Mouse (Mus musculus): ENCODE measurements at regions not wholly inside any gene's neighbourhood (a gene's known extent, or its start where the extent isn't known, plus 50 kb on each side); places are given as distances from the start of the nearest gene placed in this dataset.

DNA sequence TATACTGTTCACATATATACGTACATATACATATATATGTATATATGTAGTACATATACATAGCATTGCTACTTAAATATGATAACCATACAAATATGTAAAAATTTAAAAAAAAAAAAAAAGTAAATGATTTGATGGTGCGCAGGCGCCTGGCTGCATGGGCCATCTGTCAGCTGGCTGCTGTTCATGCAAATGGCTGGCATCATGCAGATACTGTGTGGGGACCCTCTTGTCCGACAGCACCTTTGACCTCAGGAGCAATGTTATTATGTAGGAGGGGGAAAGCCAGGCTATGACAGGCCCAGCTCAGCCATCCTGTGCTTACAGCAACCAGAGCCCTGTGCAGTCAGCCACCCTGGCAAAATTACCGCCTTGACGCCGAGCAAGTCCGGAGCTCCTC is 65.1 kb upstream of the Tnrc6c start:
- no peak for DNase-seq (ENCODE audit: low read depth, low spot score)

DNA sequence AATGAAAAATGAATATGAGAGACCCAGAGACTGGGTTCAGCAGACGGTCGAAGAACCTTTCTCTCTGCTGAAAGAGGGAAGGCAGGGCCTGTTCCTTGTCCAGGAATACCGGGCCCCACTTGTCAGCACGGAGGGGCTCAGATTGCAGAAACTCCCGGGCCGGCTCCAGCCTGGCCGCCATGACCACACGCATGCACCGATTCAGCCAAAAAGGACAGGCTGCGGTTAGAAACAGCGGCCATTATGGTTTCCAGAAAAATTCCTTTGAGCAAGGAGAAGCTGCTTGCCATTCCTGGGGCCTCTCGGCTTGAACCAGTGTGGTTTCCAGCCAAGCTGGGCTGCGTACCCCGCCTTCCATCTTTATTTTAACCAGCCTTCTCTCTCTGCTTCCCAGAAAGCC is 64.7 kb upstream of the Tnrc6c start:
- DNase-seq (ENCODE audit: low read depth, low spot score): no peak

DNA sequence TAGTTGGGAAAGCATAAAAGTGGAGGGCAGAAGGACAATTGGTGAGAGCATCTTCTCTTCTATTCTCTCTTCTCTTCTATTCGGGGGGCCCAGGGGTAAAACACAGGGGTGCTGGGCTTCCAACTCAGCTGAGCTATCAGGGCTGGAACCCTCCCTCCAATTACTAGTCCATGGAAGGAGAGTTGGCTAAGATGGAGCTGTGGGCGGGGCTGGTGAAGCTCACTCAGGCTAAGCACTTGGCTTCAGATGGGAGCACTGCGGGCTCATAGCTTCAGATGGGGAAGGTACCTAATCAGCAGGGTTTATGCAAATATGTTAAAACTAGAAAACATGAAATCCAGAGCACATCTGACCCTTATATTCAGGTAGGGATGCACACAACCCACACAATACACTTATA is 61.5 kb upstream of the Tnrc6c start:
- no peak for DNase-seq (ENCODE audit: low read depth, low spot score)

DNA sequence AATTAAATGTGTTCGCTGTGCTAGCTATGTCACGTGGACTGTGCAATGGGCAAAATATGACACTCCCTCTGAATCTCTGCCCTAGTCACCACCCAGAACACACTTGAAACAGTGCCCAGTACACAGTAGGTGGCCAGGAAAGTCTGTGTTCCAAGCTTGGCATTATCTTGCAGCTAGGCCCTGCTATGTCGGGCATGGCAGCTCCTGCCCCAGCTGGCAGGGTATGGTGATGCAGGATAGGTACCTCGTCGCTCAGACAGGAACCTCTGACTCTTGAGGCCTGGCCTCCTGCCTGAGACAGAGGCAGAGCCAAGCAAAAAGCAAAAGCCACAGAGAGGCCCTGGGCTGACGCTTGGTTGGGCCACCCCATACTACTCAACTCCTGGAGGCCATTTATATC is 57.9 kb upstream of the Tnrc6c start:
- DNase-seq (ENCODE audit: low read depth, low spot score): no peak

DNA sequence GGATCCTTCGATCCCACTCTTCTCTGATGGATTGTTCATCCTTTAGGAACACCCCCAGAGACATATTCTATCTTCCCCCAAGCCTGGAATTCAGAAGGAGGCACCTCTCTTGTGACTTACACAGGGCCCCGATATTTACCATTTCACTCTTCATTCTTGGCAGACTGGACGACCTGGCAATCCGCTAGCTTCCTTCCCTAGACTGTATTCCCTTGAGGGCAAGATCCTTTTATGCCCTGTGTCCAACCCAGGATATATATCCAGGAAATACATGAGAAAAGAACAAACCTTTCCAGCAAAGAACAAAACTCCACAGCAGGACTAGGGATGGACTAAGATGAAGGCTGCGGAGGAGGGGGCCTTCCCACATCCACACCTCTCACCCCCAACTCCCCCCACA is 56.3 kb upstream of the Tnrc6c start:
- no peak for DNase-seq (ENCODE audit: low read depth, low spot score)

DNA sequence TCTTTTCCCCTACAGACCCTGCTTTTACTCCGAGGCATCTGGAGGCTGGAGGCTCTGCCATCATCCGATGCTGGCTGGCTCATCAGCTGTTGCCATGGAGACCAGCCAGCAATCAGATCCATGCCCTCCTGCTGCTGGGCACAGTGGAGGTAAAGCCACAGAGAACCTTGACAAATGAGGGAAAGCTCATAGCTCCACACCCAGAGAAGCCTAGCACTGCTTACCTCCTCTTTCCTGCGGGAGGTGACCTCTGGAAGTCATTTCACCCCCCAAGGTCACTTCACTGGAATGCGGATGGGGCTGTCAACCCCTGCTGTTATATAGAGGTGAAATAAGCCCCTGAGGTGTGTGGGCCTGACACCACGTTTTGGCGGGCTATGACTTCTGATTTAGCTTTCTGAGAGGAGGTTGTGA is 55.9 kb upstream of the Tnrc6c start:
- DNase-seq (ENCODE audit: low read depth, low spot score): peak; percentile 97

DNA sequence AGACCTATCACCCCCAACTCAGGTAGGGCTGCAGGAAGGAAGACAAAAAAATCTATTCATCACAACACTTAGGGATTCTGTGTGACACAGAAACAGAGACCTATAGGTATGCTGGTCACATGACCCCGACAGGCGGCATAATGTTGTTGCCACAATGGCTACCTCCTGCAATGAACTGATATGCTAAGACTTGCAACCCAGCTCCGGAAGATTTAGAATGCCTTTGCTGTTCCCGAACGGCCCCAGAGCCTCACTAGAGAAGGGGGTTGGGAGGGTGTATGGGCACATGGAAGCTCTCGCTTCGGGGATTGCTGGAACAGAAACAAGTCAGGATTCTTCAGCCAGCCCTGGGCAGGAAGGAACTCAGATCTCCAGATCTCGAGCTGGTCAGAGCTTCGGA is 55.5 kb upstream of the Tnrc6c start:
- peak; percentile 70 for DNase-seq (ENCODE audit: low read depth, low spot score)

DNA sequence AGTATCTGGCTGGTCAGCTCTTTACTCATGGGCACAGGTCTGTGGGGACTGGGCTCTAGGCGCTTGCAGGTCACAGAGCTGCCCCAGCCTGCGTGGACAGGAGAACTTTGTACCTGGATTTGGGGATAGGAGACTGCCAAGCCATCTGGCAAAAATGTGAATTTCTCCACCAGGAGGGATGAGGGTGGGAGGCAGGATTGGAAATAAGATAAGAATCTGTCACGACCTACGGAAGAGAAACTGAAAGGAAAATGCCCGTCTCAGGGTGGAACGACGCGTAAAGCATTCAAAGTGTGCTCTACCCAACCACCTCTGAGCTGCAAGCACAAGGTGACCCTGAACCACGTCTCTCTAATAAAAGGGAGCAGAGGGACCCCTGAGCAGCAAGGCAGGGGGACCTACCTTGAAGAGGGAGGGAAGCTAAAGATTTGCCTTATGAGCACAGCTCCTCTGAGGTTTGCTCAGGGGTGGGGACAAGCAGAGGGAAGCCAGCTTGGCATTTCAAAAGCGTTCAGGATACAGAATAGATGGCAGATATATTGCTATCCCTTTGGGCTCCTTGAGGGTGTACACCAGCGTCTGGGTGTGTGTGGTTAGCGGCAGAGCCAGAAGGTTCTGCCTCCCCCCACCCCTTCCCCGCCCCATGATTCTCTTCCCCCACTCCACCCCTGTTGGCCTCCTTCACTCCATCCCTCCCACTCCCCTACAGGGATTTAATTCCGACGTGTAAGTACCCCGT is 54.9 kb upstream of the Tnrc6c start:
- DNase-seq (ENCODE audit: low read depth, low spot score): peak; percentile 62

DNA sequence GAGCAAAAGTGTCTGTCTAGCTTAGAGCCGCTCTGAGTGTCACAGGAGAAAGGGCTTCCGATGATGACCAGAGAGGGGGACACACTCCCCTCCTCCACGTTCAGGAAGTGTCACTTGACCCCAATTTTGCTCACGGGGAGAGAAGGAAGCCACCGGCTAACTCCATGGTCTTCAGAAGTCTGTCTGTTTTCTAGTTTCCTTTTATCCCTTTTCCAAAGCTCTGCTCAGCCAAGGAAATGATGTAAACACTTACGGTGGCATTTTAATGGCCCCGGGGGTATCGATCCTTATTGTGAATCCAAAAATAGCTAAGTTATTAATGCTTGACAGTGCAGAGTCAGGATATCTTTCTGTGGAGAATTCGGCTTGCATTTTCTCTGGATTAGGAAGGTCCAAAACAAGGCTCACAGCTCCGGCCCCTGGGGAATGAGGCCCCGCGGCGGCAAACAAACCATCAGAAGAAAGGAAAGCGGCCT is 54.3 kb upstream of the Tnrc6c start:
- DNase-seq (ENCODE audit: low read depth, low spot score): no peak

DNA sequence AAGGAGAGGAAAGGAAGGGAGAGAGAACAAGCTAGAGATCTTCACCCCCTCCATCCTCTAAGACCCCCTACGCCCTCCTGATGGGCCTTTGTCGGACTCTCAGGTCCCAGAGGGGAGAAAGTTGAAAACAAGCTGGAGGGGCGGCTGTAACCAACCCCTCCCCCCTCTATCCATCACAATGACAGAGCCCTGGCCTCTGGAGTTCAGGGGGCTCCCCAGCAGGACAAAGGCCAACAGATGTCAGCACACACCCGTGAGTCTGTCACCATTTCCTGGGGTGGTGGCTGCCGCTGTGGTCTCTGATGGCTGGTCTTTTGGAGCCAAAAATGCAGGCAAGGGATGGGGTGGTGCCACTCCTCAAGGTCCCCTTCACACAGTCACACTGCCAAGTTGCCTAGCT is 52.9 kb upstream of the Tnrc6c start:
- peak; percentile 58 for DNase-seq (ENCODE audit: low read depth, low spot score)

DNA sequence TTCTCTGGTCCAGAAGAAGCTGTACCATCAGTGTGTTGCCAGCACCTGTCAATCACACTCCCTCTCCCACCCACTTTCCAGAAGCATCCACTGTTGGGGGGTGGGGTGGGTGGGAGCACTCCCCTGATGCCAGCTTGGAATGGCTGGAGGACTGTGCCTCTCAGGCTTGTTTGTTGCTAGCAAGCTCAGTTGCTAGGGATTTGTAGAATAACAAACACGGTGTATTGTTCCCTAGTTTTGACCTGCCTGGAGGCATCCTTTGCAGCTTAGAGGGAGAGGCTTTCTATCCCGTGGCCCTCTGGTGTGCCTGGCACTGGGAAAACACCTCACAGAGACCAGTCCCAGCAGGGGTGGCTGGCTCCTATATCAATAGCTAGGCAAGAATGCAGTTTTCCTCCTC is 50.1 kb upstream of the Tnrc6c start:
- DNase-seq (ENCODE audit: low read depth, low spot score): peak; percentile 38
